Mouse (Mus musculus) retina, postnatal 7 days (tissue): ENCODE data around the gene Grid2ip.

Source experiments
- DNase-seq: peaks from one replicate; pipeline ENCODE4 v3.0.0-alpha.2; 2012; ENCODE audit warnings: low read depth, low spot score

Grid2ip gene

DNA sequence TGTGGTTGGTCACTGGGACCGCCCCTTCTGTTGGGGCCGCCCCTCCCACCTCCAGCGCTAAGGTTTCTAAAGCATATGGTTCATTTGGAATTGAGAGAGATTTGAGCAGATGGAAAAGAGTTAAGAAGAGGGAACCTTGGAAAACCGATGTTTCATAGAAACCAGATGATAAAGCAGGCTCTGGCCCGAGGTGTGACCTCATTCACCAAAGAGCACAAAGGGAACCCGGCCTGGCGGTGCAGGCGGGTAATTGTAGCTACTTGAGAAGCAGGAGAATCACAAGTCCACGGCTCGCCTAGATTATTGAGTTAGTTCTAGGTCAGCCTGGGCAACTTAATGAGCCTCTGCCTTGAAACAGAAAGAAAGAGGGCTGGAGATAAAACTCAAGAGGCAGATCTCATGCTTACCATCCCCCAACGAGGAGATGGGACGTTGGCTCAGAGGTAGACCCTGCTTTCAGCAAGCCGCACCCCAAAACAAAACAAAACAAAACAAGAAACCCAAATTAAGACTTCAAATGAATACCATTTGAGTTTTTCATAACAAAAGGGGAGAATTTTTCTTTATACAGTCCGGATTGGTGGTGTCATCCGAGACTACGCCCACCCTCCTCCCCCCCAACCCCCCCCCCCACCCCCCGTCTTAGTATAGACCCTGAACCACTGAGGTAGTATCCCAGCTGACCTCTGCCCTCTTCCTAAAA lies at the start of gene Grid2ip:
TSS of gene Grid2ip (plus strand) at position 653 of the 703 bp plus-strand sequence.
- no peak for DNase-seq

- no peak for DNase-seq
Observed at GRCm38 (mm10) chr5:143308825-143309224, 48.3 kb upstream of the Grid2ip start.

DNA sequence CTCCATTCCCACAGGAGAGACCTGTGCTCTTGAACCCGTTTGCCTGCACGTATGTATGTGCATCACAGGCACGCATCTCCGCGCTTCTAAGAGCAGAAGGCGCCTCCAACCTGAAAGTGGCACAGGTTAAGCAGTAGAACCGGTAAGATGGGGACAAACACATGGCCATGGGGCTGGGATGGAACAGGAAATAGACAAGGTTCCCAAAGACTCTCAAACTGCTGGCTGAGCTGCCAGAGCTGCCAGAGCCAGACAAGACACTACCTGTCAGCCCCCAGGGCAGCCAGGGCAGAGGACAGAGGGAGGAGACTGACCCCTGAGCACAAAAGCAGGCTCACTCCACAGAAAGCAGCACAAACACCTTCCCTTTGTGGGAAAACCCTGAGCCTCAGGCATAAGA lies 47.2 kb upstream of the Grid2ip start:
- DNase-seq = no peak

DNA sequence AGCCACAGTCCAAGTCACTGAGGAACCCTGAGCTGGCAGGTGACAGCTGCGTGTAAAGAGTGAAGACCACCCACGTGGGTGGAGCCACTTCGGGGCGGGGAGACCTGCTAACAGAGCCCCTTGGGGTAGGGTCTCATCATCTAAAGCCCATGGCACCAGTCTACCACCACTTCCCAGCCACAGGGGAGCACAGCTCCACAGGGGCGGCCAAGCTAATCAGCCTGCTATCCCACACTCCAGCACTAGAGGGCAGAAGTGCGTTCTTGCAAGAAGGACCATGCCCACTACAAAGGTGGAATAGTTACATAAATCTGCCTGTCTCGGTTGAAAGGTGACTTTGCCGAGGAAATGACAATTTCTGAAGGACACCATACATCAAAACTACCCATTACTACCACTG lies 45.3 kb upstream of the Grid2ip start:
- DNase-seq = peak; percentile 69

- no peak for DNase-seq
Observed at GRCm38 (mm10) chr5:143314183-143314729, 42.9 kb upstream of the Grid2ip start.

DNA sequence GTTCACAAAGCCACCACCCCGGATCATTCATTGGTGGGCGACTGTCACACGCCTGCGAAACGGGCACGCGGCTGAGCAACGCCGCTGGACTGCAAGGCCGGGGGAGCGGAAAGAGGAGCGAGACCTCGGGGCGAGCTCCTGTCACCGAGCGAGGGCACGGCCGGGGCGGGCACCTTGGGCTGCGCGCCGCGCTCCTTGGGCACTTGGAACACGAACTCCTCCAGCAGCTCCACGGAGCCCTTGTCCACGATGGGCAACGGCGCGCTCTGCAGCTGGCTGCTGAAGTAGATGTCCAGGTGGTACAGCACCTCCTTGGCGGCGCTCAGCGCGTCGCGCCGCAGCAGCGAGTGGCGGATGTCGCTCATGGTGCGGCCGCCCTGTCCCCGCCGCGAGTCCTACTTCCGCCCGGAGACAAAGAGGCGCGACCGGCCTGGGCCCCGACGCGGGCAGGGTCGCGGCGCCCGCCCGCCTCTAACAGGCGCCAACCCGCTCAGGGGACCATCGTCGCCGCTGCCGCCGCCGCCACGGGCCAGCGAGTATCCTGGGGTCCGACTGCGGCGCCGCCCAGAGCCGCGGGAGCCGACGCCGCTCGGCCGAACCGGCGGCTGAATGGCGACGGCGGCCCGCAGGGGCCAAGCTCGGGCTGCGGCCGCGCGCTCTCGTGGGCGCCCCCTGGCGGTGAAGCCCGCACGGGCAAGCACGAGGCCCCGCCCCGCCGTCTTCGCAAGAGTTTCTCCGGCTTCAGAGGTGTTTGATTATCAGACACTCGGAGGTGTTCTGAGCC lies 42.2 kb upstream of the Grid2ip start, which contains the start of gene E130309D02Rik:
TSS of gene E130309D02Rik (minus strand) at position 631 of the 784 bp plus-strand sequence.
- DNase-seq = peak; percentile 77

DNA sequence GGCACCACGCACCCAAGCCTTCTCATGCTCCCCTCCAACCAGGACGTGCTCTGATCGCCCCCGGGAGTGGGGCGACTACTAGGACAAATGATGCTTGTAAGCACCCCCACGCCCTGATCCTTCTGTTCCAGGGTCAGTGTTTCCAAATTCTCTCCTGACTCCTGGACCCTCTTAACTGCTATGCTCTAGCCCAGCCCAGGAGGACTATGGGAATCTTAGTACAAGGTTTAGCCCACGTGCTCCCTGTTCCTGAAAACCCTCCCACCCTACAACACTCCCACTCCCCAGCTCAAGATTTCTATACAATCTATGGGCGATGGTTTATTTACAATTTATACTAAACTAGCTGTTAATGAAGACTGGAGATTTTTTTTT lies 41.6 kb upstream of the Grid2ip start:
- DNase-seq = no peak

DNA sequence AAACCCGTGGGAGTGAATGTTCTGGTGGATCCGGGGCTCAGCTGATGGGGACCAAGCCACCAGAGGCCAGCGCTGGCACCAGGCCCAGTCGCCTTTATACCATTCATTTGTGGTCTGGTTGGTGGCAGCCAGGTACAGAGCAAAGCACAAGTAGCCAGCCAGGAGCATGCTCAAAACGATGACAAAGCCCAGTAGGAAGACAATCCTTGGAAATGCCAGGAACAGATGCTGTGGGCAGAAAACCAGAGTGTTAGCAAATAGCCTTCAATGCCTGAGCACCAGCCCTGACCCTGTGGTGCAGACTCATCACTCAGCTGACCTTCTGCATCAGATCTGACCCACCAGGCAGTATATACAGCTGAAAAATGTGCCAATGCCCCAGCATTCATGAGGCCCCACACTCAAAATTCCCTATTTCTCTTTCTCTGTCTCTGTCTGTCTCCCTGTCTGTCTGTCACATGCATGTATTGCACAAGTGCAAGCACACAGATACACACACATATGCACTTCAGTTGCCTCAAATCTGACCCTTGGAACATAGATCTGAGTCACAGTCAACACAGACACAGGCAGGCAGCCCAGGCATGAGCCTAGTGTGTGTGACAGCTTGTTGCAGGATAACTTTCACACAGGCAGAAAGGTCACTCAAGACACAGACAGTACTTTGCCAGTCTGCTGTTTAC lies 40.4 kb upstream of the Grid2ip start:
- no peak for DNase-seq

DNA sequence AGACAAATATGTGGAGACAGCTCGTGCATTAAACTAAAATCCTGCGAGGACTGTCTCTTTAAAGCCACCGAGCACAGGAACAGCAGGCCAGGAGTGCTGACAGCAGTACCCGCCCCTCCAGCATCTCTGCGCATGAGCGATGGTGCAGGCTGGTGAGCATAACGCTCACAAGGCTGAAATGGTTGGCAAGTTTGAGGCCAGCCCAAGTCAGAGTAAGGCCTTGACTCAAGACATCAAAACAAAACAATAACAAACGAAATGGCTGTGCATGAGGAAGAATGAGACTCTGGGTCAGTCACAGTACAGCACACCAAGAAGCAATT lies 39.9 kb upstream of the Grid2ip start:
- DNase-seq = no peak

- peak; percentile 90 for DNase-seq
Observed at GRCm38 (mm10) chr5:143328690-143329495, 28.2 kb upstream of the Grid2ip start, which contains the start of gene Zdhhc4. TSS of gene Zdhhc4 (minus strand) at chr5:143329256.

DNA sequence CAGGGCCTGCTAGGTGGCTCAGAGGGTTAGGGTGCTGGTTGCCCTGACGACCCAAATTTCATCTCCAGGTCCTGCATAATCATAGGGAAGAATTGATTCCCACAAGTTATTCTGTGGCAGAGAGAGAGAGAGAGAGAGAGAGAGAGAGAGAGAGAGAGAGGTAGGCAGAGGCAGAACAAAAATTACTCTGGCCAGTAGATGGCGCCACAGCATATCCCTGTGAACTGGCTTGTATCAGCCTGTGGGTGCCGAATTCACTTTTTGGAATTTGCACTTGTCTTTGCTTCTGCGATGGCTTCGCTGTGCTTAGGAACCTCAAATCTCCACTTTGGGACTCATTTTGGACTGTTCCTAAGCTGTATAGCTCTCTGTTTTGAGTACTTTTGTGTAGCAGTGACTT lies 23.3 kb upstream of the Grid2ip start:
- peak; percentile 69 for DNase-seq

DNA sequence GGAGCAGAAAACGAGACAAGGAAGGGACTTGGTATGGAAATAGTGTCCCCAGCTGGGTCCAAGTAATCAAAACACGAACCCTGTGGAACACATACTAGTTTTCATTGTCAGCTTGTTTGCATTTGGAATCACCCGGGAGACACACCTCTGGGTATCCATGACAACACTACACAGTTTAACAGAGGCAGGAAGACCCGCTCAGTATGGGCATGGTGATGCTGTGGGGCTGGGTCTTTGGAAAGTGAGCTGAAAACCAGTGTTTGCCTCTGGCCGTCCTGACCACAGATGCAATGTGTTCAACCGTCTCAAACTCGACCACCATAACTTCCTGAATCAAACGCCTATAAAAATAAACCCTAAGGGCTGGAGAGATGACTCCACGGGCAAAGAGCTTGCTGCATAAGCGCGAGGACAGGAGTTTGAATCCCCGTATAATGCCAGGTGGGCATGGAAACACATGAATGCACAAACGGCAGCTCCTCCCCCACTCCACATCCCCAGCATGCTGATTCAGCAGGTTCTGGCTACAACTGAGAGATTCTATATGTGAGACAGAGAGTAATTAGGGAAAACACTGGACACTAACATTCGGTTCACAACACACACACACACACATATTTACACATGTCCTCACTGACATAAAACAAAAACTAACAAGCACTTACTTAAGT lies 22.6 kb upstream of the Grid2ip start:
- no peak for DNase-seq

GRCm38 (mm10) chr5:143335089-143335460 lies 22.1 kb upstream of the Grid2ip start:
- no peak for DNase-seq

DNA sequence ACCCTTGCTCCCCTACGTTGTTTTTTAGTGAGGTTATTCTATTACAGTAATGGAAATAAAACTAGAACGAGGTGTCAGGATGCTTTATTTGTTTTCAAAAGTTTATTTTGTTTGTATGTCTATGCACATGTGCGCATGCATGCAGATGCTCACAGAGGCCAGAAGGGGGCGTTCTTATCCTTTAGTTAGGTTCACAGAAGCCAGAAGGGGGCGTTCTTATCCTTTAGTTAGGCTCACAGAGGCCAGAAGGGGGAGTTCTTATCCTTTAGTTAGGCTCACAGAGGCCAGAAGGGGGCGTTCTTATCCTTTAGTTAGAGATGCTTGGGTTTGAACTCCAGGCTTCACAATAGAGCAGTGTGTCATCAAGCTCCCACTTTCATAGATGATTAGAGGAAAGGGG lies 20.6 kb upstream of the Grid2ip start:
- DNase-seq = no peak

DNA sequence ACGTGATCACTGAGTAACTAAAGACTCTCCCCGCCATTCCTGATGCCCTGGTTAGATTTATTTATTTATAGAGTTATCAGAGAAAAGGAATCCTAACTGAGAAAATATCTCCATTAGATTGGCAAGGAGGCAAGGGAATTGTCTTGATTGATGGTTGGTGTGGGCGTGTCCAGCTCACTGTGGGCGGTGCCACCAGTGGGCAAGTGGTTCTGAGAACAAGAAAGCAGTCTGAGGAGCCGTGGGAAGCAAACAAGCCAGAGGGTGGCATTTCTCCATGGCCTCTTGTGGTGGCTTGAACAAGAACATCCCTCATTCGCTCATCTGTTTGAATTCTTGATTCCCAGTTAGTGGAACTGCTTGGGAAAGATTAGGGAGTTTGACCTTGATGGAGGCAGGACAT lies 17.5 kb upstream of the Grid2ip start:
- no peak for DNase-seq

DNA sequence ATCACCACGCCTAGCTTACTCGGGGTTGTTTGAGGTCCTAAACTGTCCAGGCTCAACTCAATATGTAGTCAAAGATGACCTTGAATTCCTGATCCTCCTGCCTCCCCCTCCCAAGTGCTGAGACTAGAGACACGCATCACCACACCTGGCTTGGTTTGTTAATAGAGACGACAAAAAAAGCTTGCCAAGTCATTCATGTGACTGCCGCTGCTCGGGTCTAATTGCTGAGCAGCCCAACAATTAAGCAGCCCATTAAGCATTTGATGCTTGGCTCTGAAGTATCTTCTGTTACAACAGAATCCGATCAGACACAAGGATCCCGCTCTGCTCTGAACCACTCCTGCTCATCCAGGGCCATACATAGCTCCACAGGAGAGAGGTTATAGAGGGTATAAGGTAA lies 10.8 kb upstream of the Grid2ip start:
- DNase-seq = no peak

- DNase-seq = no peak
Observed at GRCm38 (mm10) chr5:143356017-143356416, 1.1 kb upstream of the Grid2ip start.

DNA sequence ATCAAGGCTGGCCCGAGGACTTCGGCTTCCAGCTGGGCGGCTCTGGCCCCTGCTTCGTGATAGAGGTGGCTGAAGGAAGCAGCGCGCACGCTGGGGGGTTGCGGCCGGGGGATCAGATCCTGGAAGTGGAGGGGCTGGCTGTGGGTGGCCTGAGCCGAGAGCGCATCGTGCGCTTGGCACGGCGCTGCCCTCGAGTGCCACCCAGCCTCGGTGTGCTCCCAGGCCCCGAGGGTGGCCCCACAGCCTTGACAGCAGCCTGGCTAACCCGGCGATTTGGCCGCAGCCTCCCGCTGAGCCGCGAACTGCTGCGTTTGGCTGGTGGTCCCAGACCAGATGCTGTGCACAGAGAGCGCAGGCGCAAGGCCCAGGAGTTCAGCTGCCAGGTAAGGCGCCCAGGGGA lies 426 bp downstream of the Grid2ip start:
- no peak for DNase-seq

- DNase-seq = no peak
Observed at GRCm38 (mm10) chr5:143359263-143359662, 2.1 kb downstream of the Grid2ip start.

- no peak for DNase-seq
Observed at GRCm38 (mm10) chr5:143360000-143360399, 2.9 kb downstream of the Grid2ip start.

GRCm38 (mm10) chr5:143361428-143361827 lies 4.3 kb downstream of the Grid2ip start:
- DNase-seq = no peak
